Mouse (Mus musculus) heart, embryonic 13.5 days (tissue): ENCODE data around the gene Atg4a-ps. TPM values are rescaled to one million over a fixed set of nuclear protein-coding genes. Genes with fewer than 3 reads are reported as not detected.

Experiments used
- ATAC-seq: fragments of 200-750 bp; cut with Nextera tagmentation; 2 replicates; pipeline ENCODE4 v1.8.0; 2017; ENCODE audit warnings: moderate TSS enrichment; ENCODE audit not compliant: insufficient number of reproducible peaks, low FRiP score, low TSS enrichment; ENCODE audit errors: extremely low read depth
- H3K27ac ChIP-seq: fragments of 300-500 bp; sonication (generic); replicated peaks from 2 replicates; pipeline ENCODE4 v1.5.1; 2015; ENCODE audit warnings: moderate library complexity, mild to moderate bottlenecking, inconsistent platforms
- H3K27me3 ChIP-seq: fragments of 300-500 bp; sonication (generic); replicated peaks from 2 replicates; pipeline ENCODE4 v1.6.1; 2015; ENCODE audit warnings: mild to moderate bottlenecking, inconsistent platforms
- H3K36me3 ChIP-seq: fragments of 300-500 bp; sonication (generic); 2 replicates; pipeline ENCODE4 v1.6.1; 2015; ENCODE audit warnings: mild to moderate bottlenecking, inconsistent platforms
- H3K4me1 ChIP-seq: fragments of 300-500 bp; sonication (generic); 2 replicates; pipeline ENCODE4 v1.6.1; 2015; ENCODE audit warnings: inconsistent platforms
- H3K4me2 ChIP-seq: fragments of 300-500 bp; sonication (generic); 2 replicates; pipeline ENCODE4 v1.6.1; 2015; ENCODE audit warnings: inconsistent platforms, mild to moderate bottlenecking, moderate library complexity
- H3K4me3 ChIP-seq: fragments of 300-500 bp; sonication (generic); 2 replicates; pipeline ENCODE4 v1.5.1; 2015; ENCODE audit warnings: moderate library complexity, mild to moderate bottlenecking, inconsistent platforms
- H3K9ac ChIP-seq: fragments of 300-500 bp; sonication (generic); 2 replicates; pipeline ENCODE4 v1.6.1; 2015; ENCODE audit warnings: inconsistent platforms, mild to moderate bottlenecking, moderate library complexity
- H3K9me3 ChIP-seq: fragments of 300-500 bp; sonication (generic); 2 replicates; pipeline ENCODE4 v1.6.1; 2016; ENCODE audit warnings: inconsistent platforms
- WGBS: fragments of 180-500 bp; shearing (Covaris S2); methylation state at CpG from one replicate; pipeline ENCODE4 v1.1.7; 2015; ENCODE audit warnings: mixed read lengths; 5-methylcytosine and 5-hydroxymethylcytosine counted together
- microRNA-seq: library from miRNA; unstranded; fragments of <30 nt; microRNA quantifications from one replicate; pipeline ENCODE4, GENCODE M21; 2016
- polyA plus RNA-seq: library from polyadenylated mRNA; unstranded; fragments of >200 nt; fragmentation: Nextera tagmentation; extraction: Ambion mirVana; gene quantifications from 2 replicates; pipeline ENCODE4 v1.2.1, GENCODE M21; 2015

Gene Atg4a-ps
- polyA plus RNA-seq, 1 experiment from 2014 or later, result 0.11 TPM

DNA sequence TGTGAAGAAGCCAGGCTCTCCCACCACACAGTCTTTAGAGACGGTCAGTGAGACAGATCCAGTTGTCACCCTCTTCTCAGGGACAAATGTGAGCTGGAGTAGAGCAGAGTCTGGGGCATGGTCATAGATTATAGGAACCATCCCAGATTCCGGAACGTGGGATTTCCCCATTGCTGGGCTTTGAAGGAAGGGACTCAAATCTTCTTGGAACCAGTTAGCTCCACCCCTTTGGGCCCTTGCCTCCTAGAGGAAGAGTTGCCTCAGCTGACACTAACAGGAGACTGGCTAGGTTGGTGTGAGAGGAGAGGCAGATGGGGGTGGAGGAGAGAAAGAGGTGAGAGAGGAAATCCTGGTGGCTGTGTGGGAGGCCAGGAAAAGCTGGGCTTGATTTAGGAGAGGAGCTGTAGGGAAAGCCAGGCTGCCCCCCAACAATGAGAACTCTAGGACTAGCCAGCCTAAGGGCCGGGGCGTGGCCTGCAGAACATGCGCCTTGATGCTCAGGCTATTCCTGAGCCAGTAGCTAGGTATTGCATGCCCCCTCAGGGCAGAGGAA is 39.7 kb downstream of the Atg4a-ps start:
- Histone ChIP-seq H3K4me1 (peaks cover 10% of the 10 kb centered on the region), H3K9me3 (no peaks in the 10 kb centered on the region), H3K27ac (no peak overlapping the region), H3K4me3 (no peak overlapping the region), H3K36me3 (no peaks in the 10 kb centered on the region), H3K27me3 (peaks cover 4% of the 10 kb centered on the region; the same call in 1 of the 2 replicates), H3K4me2 (no peak overlapping the region), H3K9ac (no peak overlapping the region)
- no peak for ATAC-seq
- WGBS, result 81% methylated on average over 6 of the region's 6 CpGs

DNA sequence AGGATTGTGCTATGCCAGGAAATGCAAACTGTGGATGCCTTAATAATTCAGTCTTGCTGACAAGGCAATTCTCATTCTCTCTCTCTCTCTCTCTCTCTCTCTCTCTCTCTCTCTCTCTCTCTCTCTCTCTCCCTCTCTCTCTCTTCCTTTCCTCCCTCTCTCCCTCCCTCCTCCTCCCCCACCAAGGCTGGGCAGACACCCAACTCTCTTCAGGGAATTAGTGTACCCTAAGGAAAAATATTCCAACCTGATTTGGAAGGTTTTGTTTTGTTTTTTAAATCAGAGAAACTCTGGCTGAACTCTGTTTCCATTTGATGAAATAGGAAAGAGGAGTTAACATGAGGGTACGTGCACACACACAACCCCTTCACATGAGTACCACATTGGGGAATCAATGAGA is 44.3 kb downstream of the Atg4a-ps start:
- no peak overlapping the region for H3K4me2 ChIP-seq
- H3K27ac ChIP-seq, result no peak overlapping the region; the same call in 1 of the 2 replicates
- H3K9me3 ChIP-seq, result no peaks in the 10 kb centered on the region
- H3K4me3 ChIP-seq, result no peak overlapping the region
- WGBS, result 63% methylated on average over 1 of the region's 1 CpGs
- H3K36me3 ChIP-seq, result no peaks in the 10 kb centered on the region
- H3K27me3 ChIP-seq, result 0 out of 2 replicates have a peak, but pooled peaks cover 4% of the 10 kb centered on the region
- ATAC-seq, result no peak
- peaks cover 15% of the 10 kb centered on the region for H3K4me1 ChIP-seq
- H3K9ac ChIP-seq, result no peak overlapping the region

DNA sequence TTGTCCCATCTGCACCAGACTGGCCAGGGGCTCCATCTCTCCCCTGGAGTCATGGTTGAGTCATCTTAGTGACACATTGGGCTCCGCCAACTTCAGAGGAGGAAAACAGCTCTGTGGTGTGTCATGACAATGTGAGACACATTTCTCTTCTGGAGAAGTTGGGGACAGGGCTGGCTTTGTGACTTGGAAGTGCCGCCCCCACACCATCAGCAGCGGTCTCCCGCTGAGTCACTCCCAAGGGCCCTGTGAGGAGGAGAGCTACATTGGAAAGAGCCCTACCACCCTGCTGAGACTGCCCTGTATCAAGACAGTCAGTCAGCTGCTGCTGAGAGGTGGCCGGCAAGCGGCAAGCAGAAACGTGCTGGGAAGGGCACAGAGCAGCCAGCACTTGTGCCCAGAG is 44.9 kb downstream of the Atg4a-ps start:
- H3K4me2 ChIP-seq, result no peak overlapping the region
- ATAC-seq, result no peak
- 0 out of 2 replicates have a peak, but pooled peaks cover 4% of the 10 kb centered on the region for H3K27me3 ChIP-seq
- no peaks in the 10 kb centered on the region for H3K9me3 ChIP-seq
- no peak overlapping the region; the same call in 1 of the 2 replicates for H3K27ac ChIP-seq
- H3K9ac ChIP-seq, result no peak overlapping the region
- 30% methylated on average over 7 of the region's 7 CpGs for WGBS
- no peaks in the 10 kb centered on the region for H3K36me3 ChIP-seq
- peaks cover 15% of the 10 kb centered on the region for H3K4me1 ChIP-seq
- no peak overlapping the region for H3K4me3 ChIP-seq

DNA sequence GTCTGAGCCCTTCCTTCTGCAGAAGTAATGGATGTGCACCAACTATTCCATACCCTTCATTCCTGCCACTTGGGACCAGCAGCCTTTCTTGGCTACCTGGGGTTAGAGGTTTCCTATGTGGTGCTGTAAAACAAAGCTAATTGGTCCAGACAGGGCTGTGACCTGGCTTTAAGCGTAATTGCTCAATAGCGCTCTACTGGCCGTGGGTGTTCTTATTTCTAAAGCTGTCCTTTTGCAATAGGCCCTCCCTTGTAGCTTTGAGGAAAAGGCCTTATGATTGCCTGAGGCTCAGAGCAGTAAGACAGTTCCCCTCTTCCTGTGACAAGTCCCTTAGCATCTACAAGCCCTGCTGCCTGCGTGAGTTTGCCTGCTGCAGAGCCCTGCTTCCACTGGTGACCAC is 48.3 kb downstream of the Atg4a-ps start:
- Histone ChIP-seq H3K4me2 (no peak overlapping the region), H3K9ac (no peak overlapping the region), H3K9me3 (no peaks in the 10 kb centered on the region), H3K27me3 (0 out of 2 replicates have a peak, but pooled peaks cover 4% of the 10 kb centered on the region), H3K4me3 (no peak overlapping the region), H3K36me3 (no peaks in the 10 kb centered on the region), H3K4me1 (peaks cover 18% of the 10 kb centered on the region), H3K27ac (no peak overlapping the region)
- 81% methylated on average over 4 of the region's 4 CpGs for WGBS
- no peak for ATAC-seq

DNA sequence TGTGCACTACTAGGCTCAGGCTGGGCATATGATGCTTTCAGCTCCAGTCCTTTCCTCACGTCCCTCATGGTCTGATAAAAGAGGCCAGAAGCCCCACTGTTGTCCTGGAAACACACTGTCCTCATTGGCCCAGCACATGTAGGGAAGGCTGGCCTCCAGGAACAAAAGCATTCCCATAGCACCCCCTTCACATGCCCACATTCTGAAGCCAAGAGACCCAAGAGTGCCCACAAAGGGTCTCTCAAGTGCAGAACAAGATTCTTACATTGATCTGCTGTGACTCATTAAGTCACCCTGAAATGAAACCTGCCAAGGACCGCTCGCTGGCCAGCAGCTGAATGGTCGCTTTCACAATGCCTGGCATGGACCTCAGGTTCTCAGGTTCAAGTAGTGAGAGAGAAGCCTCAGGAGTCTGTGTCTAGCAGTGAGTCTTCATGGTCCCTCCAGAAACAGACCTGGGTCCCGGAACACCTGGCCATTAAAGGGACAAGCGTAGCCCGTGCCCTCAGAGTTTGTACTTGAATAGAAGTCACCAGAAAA is 50.5 kb downstream of the Atg4a-ps start:
- no peak overlapping the region for H3K4me3 ChIP-seq
- H3K4me2 ChIP-seq, result no peak overlapping the region
- 70% methylated on average over 7 of the region's 7 CpGs for WGBS
- H3K9ac ChIP-seq, result no peak overlapping the region
- no peaks in the 10 kb centered on the region for H3K9me3 ChIP-seq
- H3K27ac ChIP-seq, result no peak overlapping the region
- no peaks in the 10 kb centered on the region for H3K27me3 ChIP-seq
- H3K36me3 ChIP-seq, result no peaks in the 10 kb centered on the region
- H3K4me1 ChIP-seq, result peaks cover 2% of the 10 kb centered on the region; the same call in 1 of the 2 replicates
- ATAC-seq, result no peak

Small RNA genes within 50 kb of the gene (microRNA-seq; reads per million reads assigned to microRNA genes)
- not detected for gene Gm25325

Other genes with a start within 250 kb of the Atg4a-ps start
- 0.17 and 0.20 TPM in 2 replicates for gene Syt6, start 70.8 kb downstream of the Atg4a-ps start, polyA plus RNA-seq
- 21.9 and 24.1 TPM in 2 replicates for gene Olfml3, start 91.9 kb upstream of the Atg4a-ps start, polyA plus RNA-seq
- not detected in 2 replicates for gene Gm10964, start 93.3 kb upstream of the Atg4a-ps start, polyA plus RNA-seq
- gene Hipk1, start 145.5 kb upstream of the Atg4a-ps start, polyA plus RNA-seq, result 8.7 and 9.9 TPM in 2 replicates
- gene Dclre1b, start 163.4 kb upstream of the Atg4a-ps start, polyA plus RNA-seq, result 15.4 and 16.8 TPM in 2 replicates
- gene Ap4b1, start 163.5 kb upstream of the Atg4a-ps start, polyA plus RNA-seq, result 14.5 and 16.2 TPM in 2 replicates
- 0.21 and 0.24 TPM in 2 replicates for gene Gm43064, start 163.5 kb upstream of the Atg4a-ps start, polyA plus RNA-seq
- gene Bcl2l15, start 186.5 kb upstream of the Atg4a-ps start, polyA plus RNA-seq, result 0.22 TPM in 1 of 2 replicates, not detected in the other
- gene Ptpn22, start 213.7 kb upstream of the Atg4a-ps start, polyA plus RNA-seq, result 0.76 and 0.79 TPM in 2 replicates